Mouse (Mus musculus): ENCODE results near the gene Sez6l. TPM values are rescaled to one million over a fixed set of nuclear protein-coding genes. Genes with fewer than 3 reads are reported as not detected.

Sez6l gene
- not detected for polyA plus RNA-seq (2014; fragmentation: Illumina TruSeq; extraction: RNeasy Lipid Tissue Mini Kit (QIAGEN cat#74804); ENCODE audit: low read depth, low replicate concordance)

DNA sequence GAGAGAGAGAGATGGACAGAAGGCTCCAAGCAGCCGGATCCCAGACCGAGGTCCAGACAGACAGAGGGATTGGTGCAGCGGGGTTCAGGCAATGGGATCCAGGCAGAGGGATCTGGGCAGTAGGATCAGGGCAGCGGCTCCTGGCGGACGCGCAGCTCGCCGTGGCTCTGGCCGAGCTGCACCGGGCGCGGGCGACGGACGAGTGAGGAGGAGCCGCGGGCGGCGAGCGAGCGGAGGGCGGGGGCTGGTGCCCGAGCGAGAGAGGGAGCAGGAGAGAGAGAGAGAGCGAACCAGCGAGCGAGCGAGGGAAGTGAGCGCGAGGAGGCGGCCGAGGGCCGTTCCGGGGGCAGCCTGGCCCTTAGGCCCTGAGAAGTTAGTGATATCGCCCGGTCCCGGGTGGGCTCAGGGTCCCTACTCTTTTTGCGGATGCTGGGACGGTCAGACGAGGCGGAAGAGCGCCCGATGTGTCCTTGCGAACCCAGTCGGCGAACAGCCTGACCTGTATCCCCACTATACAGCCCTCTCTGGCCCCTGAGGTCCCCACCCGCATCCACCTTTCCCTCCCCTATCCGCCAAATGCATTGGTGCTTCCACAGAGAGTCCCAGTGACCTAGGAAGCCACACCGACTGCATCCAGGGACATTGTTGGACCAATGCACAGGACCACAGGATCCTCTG is at the start of gene Sez6l:
Sez6l (minus strand) TSS at position 193 of the 678 bp plus-strand sequence.

DNA sequence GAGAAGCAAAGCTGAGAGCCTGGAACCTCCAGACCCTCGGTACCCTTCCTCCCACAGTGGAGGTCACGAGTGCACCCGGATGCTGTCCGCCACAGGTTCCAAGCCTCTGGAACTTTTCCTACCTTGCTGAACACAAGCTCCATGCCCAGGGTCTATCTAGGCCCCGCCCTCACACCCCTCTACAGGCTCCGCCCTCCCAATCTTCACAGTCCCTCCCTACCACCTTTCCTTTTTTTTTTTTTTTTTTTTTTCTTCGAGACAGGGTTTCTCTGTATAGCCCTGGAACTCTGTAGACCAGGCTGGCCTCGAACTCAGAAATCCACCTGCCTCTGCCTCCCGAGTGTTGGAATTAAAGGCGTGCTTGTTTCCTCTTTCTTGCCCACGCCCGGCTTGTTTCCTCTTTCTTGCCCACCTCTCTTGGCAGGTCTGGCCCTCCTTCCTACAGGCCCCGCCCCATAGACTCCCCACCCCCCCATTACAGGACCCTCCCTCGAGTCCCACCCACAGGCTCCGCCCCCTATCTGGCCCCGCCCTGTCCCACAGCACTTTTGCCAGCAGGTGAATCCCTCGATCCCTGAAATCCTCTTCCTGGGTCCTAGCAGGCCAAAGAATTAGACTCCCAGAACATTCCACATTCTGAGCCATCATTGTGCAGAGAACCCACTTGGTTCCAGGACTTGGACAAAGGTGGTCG is 128.1 kb downstream of the Sez6l start, which contains the start of gene Gm6588:
Gm6588 (plus strand) TSS at position 680 of the 694 bp plus-strand sequence.

DNA sequence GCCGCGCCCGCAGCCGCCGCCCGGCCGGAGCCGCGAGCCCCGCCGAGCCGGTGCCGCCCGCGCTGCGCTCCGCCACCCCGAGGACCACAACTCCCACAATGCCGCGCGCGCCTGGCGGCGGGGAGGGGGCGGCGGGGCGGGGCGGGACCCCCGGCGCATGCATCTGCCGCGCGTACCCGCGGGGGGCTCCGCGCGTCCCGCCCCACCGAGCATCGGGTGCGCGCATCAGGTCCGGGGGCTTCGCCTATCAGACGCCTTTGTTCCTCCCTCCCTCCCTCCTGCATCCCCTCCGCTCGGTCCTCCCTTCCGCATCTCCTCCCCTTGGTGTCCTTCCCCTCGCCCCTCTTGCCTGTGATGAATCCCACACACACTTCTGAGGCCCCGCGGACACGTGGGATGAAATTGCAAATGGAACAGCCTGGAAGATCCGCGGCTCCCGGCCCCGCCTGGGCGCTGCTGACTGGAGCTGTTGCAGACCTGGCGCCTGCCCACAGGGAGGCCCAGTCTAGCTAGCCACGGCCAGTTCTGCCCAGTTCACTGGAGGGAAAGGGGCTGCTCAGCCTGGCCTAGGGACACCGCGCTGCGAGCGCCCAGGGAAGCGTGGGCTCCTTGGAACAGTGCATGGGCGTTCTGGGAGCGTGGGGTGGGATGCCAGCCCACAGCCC is 182.1 kb downstream of the Sez6l start, which contains the start of gene Asphd2:
Asphd2 (minus strand) TSS at position 88 of the 665 bp plus-strand sequence.

Other genes with a start within 250 kb of the Sez6l start
- gene Srrd, start 234.1 kb downstream of the Sez6l start, polyA plus RNA-seq (2014; fragmentation: Illumina TruSeq; extraction: RNeasy Lipid Tissue Mini Kit (QIAGEN cat#74804); ENCODE audit: low read depth, low replicate concordance) = 1.5 TPM
- 13.7 TPM for gene Hps4, start 234.1 kb downstream of the Sez6l start, polyA plus RNA-seq (2014; fragmentation: Illumina TruSeq; extraction: RNeasy Lipid Tissue Mini Kit (QIAGEN cat#74804); ENCODE audit: low read depth, low replicate concordance)
- not detected for gene Gm6583, start 221.2 kb downstream of the Sez6l start, polyA plus RNA-seq (2014; fragmentation: Illumina TruSeq; extraction: RNeasy Lipid Tissue Mini Kit (QIAGEN cat#74804); ENCODE audit: low read depth, low replicate concordance)
- gene Asphd2, start 182.3 kb downstream of the Sez6l start, polyA plus RNA-seq (2014; fragmentation: Illumina TruSeq; extraction: RNeasy Lipid Tissue Mini Kit (QIAGEN cat#74804); ENCODE audit: low read depth, low replicate concordance) = not detected
- not detected for gene Gm6588, start 127.8 kb downstream of the Sez6l start, polyA plus RNA-seq (2014; fragmentation: Illumina TruSeq; extraction: RNeasy Lipid Tissue Mini Kit (QIAGEN cat#74804); ENCODE audit: low read depth, low replicate concordance)

All from kidney, adult 10 weeks (tissue).